Mouse (Mus musculus) left cerebral cortex, postnatal 4 days (tissue): ENCODE data around the gene St6galnac3. TPM values are rescaled to one million over a fixed set of nuclear protein-coding genes. Genes with fewer than 3 reads are reported as not detected.

Experiments used
- DNase-seq: peaks from one replicate; pipeline ENCODE4 v3.0.0-alpha.2; 2022
- intact Hi-C: fragments of 180-260 bp; cut with DNase I; formaldehyde crosslinking; loops from one replicate; pipeline ENCODE4 v1.15.1; 2025
- total RNA-seq, 2 experiments: library from RNA; stranded (reverse); gene quantifications; 2 replicates each; pipeline ENCODE4 v1.2.3; 2021

The St6galnac3 gene
- total RNA-seq, 2 experiments from 2014 or later, result 20.4 to 21.2 TPM

- intact Hi-C loops, result no loop called here
- DNase-seq, result peak; percentile 29
These were observed 186.6 kb downstream of the St6galnac3 start for GRCm38 (mm10) chr3:153538396-153538795.

- DNase-seq, result no peak
- intact Hi-C loops, result no loop called here
These were observed 187.5 kb downstream of the St6galnac3 start for GRCm38 (mm10) chr3:153537435-153537834.

DNA sequence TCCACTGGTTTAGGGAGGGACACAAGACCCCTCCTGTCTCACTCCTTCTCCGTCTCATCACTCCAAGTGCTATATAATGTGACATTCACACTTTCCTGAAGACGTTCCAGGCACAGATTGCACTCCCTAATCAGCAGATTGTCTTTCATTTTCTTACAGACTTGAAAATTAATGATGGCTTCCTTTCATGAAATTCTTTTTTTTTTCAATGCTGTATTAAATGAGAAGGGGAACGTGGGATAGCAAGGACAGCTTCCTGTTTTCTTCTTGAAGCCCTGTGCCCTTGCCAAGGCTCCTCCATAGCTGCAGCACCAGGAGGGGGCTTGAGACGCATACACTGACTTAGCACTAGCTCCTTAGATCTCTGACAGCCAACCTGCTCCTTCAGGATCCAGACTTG is 188.7 kb downstream of the St6galnac3 start:
- intact Hi-C loops, result no loop called here
- DNase-seq, result no peak

- intact Hi-C loops, result no loop called here
- no peak for DNase-seq
These were observed 195.8 kb downstream of the St6galnac3 start for GRCm38 (mm10) chr3:153529174-153529573.

GRCm38 (mm10) chr3:153525151-153525768 is 199.7 kb downstream of the St6galnac3 start:
- intact Hi-C loops, result no loop called here
- no peak for DNase-seq

DNA sequence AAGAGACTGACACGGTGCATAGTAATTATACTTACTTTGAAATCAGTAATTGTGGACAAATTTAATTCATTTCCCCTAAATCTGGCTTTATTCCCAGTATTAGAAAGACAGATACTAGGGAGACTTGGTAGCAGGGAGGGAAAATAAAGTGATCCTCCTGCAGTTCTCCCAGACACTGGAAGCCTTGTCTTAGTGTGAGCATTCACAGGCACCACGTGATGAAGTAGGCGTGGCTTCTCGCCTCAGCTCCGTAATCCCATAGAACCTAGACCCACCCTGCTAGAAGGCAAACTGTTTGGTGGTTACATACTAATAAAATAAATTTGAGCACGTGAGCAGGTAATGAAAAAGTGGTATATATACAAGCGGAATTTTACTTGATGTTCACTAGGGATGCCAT is 208.1 kb downstream of the St6galnac3 start:
- intact Hi-C loops, result no loop called here

DNA sequence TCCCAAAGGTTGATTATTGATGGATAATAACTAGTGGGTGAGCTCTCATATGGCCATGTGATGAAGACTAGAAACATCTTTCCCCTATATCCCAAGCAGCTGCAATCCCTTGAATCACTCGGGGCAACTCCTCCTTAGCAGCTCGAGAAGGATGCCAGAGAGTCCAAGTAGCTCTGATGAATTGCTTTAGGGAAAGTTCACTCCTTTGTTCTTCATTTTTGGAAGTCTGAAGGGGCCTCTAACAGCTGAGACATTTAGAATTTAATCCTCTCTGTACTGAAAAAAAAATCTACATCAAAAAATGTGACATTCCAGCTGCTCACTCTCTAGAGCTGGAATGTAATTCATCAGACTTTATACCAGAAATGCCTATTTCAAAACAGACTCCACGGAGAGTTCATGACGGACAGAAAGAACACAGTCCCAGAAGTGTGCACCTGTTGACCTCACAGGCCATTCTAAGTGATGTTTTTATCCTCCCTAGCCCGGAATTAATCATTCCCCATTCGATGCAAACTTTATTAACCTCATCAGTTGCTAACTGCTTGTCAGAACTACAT is 211.4 kb downstream of the St6galnac3 start:
- DNase-seq, result no peak
- intact Hi-C loops, result no loop called here

More for the DNA sequence above, 208.1 kb downstream of the St6galnac3 start:
- no peak for DNase-seq

DNA sequence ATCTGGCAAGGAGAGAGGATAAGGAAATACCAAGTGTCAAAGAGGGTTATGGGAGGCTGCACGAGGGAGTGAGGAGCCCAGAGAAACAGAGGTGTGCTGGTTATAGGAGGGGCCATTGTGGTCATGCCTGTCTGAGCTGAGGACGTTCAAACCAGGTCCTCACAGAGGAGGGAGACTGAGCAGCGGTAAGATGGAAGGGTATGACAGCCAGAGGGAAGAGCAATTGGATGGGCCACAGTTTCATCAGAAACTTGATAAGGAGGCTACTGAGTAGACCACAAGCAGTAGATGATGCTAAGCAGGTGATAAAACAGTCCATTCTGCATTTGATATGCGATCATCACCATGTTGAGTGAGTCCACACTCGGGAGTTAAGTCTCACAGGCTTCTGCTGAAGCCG is 212.4 kb downstream of the St6galnac3 start:
- DNase-seq, result no peak
- intact Hi-C loops, result no loop called here

- DNase-seq, result no peak
- intact Hi-C loops, result no loop called here
These were observed 213.8 kb downstream of the St6galnac3 start for GRCm38 (mm10) chr3:153511151-153511580.

DNA sequence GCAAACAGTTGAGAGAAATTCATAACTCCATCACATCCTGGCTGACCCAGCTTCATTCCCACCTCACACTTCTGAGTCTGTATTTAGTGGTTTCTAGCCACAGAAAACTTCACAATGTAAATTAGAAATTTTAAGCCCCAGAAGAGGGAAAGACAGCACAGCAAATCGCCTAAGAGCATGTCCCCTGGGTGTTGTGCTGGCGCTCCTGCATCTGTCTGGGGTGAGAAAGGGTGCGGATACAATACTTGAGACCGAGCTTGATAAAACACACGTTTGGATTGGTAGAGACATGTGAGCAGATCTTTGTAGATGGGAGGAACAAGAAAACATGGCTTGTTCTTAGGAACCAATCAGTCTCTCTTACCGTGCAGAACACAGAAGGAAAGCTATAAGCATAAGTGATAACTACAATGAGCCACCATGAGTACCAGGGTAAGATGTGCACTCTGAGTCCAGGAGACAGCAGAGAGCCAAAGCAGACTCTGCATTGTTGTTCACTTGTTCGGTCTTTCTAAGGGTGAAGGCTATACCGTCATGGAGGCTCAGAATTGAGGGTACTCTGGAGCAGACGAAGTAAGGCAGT is 214.8 kb downstream of the St6galnac3 start:
- intact Hi-C loops, result no loop called here
- no peak for DNase-seq

GRCm38 (mm10) chr3:153509643-153510042 is 215.3 kb downstream of the St6galnac3 start:
- DNase-seq, result no peak
- intact Hi-C loops, result loop anchor here (5.0 kb wide), 1 partner anchor 1077 kb away; no protein-coding TSS in a partner anchor

DNA sequence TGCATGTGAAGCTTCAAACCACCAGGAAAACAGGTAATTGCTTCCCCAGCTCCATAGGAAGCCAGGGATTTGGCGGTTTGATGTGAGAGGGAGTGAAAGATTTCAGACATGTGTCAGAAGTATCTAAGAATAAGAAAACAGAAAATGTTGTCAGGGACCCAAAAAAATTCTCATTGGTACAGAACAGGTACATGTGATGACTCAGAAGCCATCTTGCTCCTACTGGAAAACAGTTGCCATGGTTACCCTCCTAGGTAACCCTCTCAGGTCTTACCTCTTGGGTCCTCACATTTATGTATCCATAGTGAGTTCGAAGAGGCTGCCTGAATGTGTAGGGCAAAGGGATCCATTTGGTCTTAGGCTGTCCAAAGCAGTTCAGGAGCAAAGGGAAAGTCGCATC is 215.9 kb downstream of the St6galnac3 start:
- intact Hi-C loops, result loop anchor here (5.0 kb wide), 1 partner anchor 1077 kb away; no protein-coding TSS in a partner anchor
- no peak for DNase-seq

DNA sequence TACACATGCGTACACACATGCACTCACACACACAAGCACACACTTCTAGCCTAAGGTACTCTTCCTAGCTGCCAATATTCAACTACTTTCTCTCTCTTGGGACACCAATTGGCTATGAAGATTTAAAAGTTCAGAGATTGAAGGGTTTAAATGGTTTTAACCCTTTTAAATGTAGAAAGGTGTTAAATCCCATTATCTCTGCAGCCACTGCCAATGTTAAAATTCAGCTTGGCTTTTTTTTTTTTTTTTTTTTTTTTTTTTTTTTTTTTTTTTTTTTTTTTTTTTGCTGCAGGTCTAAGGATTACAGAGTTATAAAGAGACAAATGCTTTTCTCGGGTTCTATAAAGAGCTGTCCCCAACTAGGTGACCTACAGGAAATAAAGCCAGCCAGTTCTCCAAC is 216.4 kb downstream of the St6galnac3 start:
- intact Hi-C loops, result loop anchor here (5.0 kb wide), 1 partner anchor 1076 kb away; no protein-coding TSS in a partner anchor
- DNase-seq, result no peak

DNA sequence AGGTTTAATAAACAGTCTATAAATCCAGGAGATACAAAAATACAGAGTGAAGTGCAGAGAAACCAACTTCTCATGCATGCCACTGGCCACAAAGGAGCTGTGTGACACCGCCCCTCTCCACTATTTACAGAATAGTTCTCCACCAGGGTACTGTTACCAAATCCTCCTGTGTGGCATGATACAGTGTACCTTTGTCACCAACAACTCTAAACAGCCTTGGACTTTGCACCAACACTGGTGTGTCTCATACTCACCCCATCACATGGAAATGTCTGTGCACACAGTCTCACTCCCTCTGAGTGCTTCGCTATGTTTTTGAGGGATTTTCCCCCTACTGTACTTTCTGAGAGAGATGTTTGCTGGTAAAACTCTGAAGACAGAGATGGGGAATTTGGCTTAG is 217.4 kb downstream of the St6galnac3 start:
- DNase-seq, result no peak
- intact Hi-C loops, result loop anchor here (5.0 kb wide), 1 partner anchor 1075 kb away; no protein-coding TSS in a partner anchor

- intact Hi-C loops, result no loop called here
- DNase-seq, result no peak
These were observed 222.5 kb downstream of the St6galnac3 start for GRCm38 (mm10) chr3:153502488-153502887.

DNA sequence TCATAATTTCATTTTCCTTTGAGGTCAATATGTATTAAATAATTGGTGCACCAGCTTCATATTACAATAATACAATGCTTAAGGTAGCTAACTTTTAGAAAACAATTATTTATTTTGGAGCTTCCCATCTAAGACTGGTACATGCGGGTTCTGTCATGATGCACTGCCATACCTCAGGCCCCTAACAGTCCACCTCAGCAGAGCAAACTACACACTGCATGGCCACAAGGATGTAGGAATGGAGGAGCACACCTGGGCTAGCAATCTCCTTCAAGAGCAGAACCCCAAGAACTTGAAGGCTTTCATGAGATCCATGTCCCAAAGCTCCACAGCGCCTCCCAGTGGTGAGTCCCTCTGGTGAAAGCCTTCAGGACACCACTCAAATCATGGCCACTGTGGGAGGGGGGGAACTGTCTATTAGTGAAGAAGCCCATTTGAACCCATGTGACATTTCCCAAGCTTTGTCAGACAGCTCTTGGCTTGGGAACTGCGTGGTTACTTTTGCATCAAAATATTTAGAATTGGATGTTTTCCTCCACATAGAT is 223.6 kb downstream of the St6galnac3 start:
- DNase-seq, result peak; percentile 89
- intact Hi-C loops, result no loop called here

- DNase-seq, result no peak
- intact Hi-C loops, result no loop called here
These were observed 232.0 kb downstream of the St6galnac3 start for GRCm38 (mm10) chr3:153492986-153493385.

GRCm38 (mm10) chr3:153489718-153490117 is 235.3 kb downstream of the St6galnac3 start:
- DNase-seq, result no peak
- intact Hi-C loops, result no loop called here

- DNase-seq, result no peak
- intact Hi-C loops, result no loop called here
These were observed 236.0 kb downstream of the St6galnac3 start for GRCm38 (mm10) chr3:153488931-153489330.

DNA sequence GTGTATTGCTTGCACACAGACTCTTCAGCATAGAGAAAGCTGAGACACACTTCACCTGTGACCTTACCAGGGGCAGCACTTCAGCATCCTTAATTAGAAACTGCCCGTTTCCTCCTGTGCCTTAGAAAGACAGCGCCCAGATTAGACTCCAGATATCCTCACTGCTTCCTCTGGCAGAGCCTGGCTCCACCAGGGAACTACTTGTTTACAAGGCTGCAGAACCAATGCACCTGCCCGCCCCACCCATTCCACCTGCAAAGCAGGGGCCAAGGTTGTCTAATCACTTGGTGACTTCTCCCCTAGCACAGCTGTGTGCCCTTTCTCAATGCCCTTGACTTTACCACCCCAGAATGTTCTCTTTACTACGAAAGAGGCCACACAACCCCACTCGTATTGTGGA is 239.8 kb downstream of the St6galnac3 start:
- DNase-seq, result no peak
- intact Hi-C loops, result no loop called here

- intact Hi-C loops, result no loop called here
- DNase-seq, result peak; percentile 73
These were observed 240.3 kb downstream of the St6galnac3 start for GRCm38 (mm10) chr3:153484701-153485100.

GRCm38 (mm10) chr3:153483691-153484090 is 241.3 kb downstream of the St6galnac3 start:
- intact Hi-C loops, result no loop called here
- DNase-seq, result no peak
